Mouse (Mus musculus): ENCODE data around the gene Pced1a. TPM values are rescaled to one million over a fixed set of nuclear protein-coding genes. Genes with fewer than 3 reads are reported as not detected.

The Pced1a gene
- polyA plus RNA-seq, 1 experiment from 2014 or later = 13.6 TPM

Other genes starting within 250 kb of the Pced1a start
- gene Snrpb, start 245.3 kb downstream of the Pced1a start, polyA plus RNA-seq (2016; fragmentation: Nextera tagmentation; extraction: Ambion mirVana) = 589 and 704 TPM in 2 replicates
- not detected in 2 replicates for gene Tmc2, start 229.5 kb downstream of the Pced1a start, polyA plus RNA-seq (2016; fragmentation: Nextera tagmentation; extraction: Ambion mirVana)
- gene Nop56, start 150.3 kb downstream of the Pced1a start, polyA plus RNA-seq (2016; fragmentation: Nextera tagmentation; extraction: Ambion mirVana) = 258 and 379 TPM in 2 replicates
- 198 and 238 TPM in 2 replicates for gene Idh3b, start 140.2 kb downstream of the Pced1a start, polyA plus RNA-seq (2016; fragmentation: Nextera tagmentation; extraction: Ambion mirVana)
- 0.42 and 1.1 TPM in 2 replicates for gene Ebf4, start 129.5 kb downstream of the Pced1a start, polyA plus RNA-seq (2016; fragmentation: Nextera tagmentation; extraction: Ambion mirVana)
- gene Cpxm1, start 27.1 kb downstream of the Pced1a start, polyA plus RNA-seq (2016; fragmentation: Nextera tagmentation; extraction: Ambion mirVana) = 36.2 and 57.6 TPM in 2 replicates
- gene Gm28372, start 19.5 kb downstream of the Pced1a start, polyA plus RNA-seq (2016; fragmentation: Nextera tagmentation; extraction: Ambion mirVana) = not detected in 2 replicates
- gene 1700020A23Rik, start 19.4 kb downstream of the Pced1a start, polyA plus RNA-seq (2016; fragmentation: Nextera tagmentation; extraction: Ambion mirVana) = 0.28 TPM in 1 of 2 replicates, not detected in the other
- gene Tmem239, start 18.2 kb downstream of the Pced1a start, polyA plus RNA-seq (2016; fragmentation: Nextera tagmentation; extraction: Ambion mirVana) = not detected in 2 replicates
- gene Vps16, start 362 bp downstream of the Pced1a start, polyA plus RNA-seq (2016; fragmentation: Nextera tagmentation; extraction: Ambion mirVana) = 84.5 and 91.1 TPM in 2 replicates
- gene Ptpra, start 25.6 kb upstream of the Pced1a start, polyA plus RNA-seq (2016; fragmentation: Nextera tagmentation; extraction: Ambion mirVana) = 73.3 and 85.5 TPM in 2 replicates
- 91.5 and 105 TPM in 2 replicates for gene Mrps26, start 139.0 kb upstream of the Pced1a start, polyA plus RNA-seq (2016; fragmentation: Nextera tagmentation; extraction: Ambion mirVana)
- not detected in 2 replicates for gene Oxt, start 151.5 kb upstream of the Pced1a start, polyA plus RNA-seq (2016; fragmentation: Nextera tagmentation; extraction: Ambion mirVana)
- 0.33 and 1.2 TPM in 2 replicates for gene Avp, start 157.9 kb upstream of the Pced1a start, polyA plus RNA-seq (2016; fragmentation: Nextera tagmentation; extraction: Ambion mirVana)
- 18.9 and 19.6 TPM in 2 replicates for gene Fastkd5, start 205.3 kb upstream of the Pced1a start, polyA plus RNA-seq (2016; fragmentation: Nextera tagmentation; extraction: Ambion mirVana)
- gene Ubox5, start 205.3 kb upstream of the Pced1a start, polyA plus RNA-seq (2016; fragmentation: Nextera tagmentation; extraction: Ambion mirVana) = 10.8 and 14.2 TPM in 2 replicates
- 1.2 and 1.7 TPM in 2 replicates for gene Lzts3, start 218.1 kb upstream of the Pced1a start, polyA plus RNA-seq (2016; fragmentation: Nextera tagmentation; extraction: Ambion mirVana)
- gene Ddrgk1, start 240.0 kb upstream of the Pced1a start, polyA plus RNA-seq (2016; fragmentation: Nextera tagmentation; extraction: Ambion mirVana) = 45.1 and 54.8 TPM in 2 replicates
- gene Itpa, start 242.9 kb upstream of the Pced1a start, polyA plus RNA-seq (2016; fragmentation: Nextera tagmentation; extraction: Ambion mirVana) = 96.9 and 118 TPM in 2 replicates

Measured in heart, embryonic 10.5 days (tissue).